Mouse (Mus musculus) forebrain, embryonic 12.5 days (tissue): ENCODE results near the gene Egfl8. TPM values are rescaled to one million over a fixed set of nuclear protein-coding genes. Genes with fewer than 3 reads are reported as not detected.

Experiments used
- ATAC-seq: fragments of 200-750 bp; cut with Nextera tagmentation; 2 replicates; pipeline ENCODE4 v1.8.0; 2017; ENCODE audit warnings: moderate TSS enrichment; ENCODE audit not compliant: low FRiP score
- H3K27ac ChIP-seq: fragments of 300-500 bp; sonication (generic); 2 replicates; pipeline ENCODE4 v1.5.1; 2016; ENCODE audit warnings: mild to moderate bottlenecking
- H3K27me3 ChIP-seq: fragments of 300-500 bp; sonication (generic); 2 replicates; pipeline ENCODE4 v1.6.1; 2016; ENCODE audit warnings: mild to moderate bottlenecking
- H3K36me3 ChIP-seq: fragments of 300-500 bp; sonication (generic); replicated peaks from 2 replicates; pipeline ENCODE4 v1.6.1; 2016; ENCODE audit warnings: mild to moderate bottlenecking
- H3K4me1 ChIP-seq: fragments of 300-500 bp; sonication (generic); 2 replicates; pipeline ENCODE4 v1.6.1; 2016
- H3K4me2 ChIP-seq: fragments of 300-500 bp; sonication (generic); 2 replicates; pipeline ENCODE4 v1.6.1; 2016; ENCODE audit warnings: mild to moderate bottlenecking, moderate library complexity
- H3K4me3 ChIP-seq: fragments of 300-500 bp; sonication (generic); replicated peaks from 2 replicates; pipeline ENCODE4 v1.5.1; 2016; ENCODE audit warnings: mild to moderate bottlenecking
- H3K9ac ChIP-seq: fragments of 300-500 bp; sonication (generic); 2 replicates; pipeline ENCODE4 v1.6.1; 2016; ENCODE audit warnings: mild to moderate bottlenecking
- H3K9me3 ChIP-seq: fragments of 300-500 bp; sonication (generic); 2 replicates; pipeline ENCODE4 v1.6.1; 2016
- WGBS: fragments of 180-500 bp; shearing (Covaris S2); methylation state at CpG from one replicate; pipeline ENCODE4 v1.1.7; 2016; 5-methylcytosine and 5-hydroxymethylcytosine counted together
- polyA plus RNA-seq: library from polyadenylated mRNA; unstranded; fragments of >200 nt; fragmentation: Nextera tagmentation; extraction: Ambion mirVana; gene quantifications from 2 replicates; pipeline ENCODE4 v1.2.1, GENCODE M21; 2016

The Egfl8 gene
- polyA plus RNA-seq, 1 experiment from 2014 or later, result 3.2 TPM

- no peak overlapping the region for H3K27ac ChIP-seq
- H3K27me3 ChIP-seq, result peaks cover 12% of the 10 kb centered on the region
- no peaks in the 10 kb centered on the region for H3K9me3 ChIP-seq
- 96% methylated on average over 3 of the region's 3 CpGs for WGBS
- no peak overlapping the region for H3K4me2 ChIP-seq
- H3K4me1 ChIP-seq, result peaks cover 37% of the 10 kb centered on the region
- no peak for ATAC-seq
- peaks cover 23% of the 10 kb centered on the region for H3K36me3 ChIP-seq
- no peak overlapping the region for H3K9ac ChIP-seq
- no peak overlapping the region for H3K4me3 ChIP-seq
These were observed 9.2 kb upstream of the Egfl8 start for GRCm38 (mm10) chr17:34624981-34625380.

DNA sequence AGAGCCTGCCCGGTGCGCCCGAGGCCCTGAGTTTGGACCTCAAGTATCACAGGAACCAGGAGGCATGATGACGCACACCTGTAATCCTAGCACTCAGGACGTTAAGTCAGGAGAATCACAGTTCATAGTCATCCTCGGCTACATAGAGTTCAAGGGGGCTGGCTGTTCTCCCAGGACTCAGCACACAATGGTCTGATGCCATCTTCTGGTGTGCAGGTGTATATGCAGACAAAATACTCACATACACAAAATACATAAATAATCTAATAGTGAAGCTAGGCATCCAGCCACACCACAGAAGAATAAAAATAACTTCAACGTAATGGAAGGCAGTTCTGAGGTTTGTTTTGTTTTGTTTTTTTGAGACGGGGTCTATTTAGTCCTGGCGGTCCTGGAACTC is 7.4 kb upstream of the Egfl8 start:
- H3K4me2 ChIP-seq, result no peak overlapping the region
- no peak overlapping the region for H3K27ac ChIP-seq
- no peaks in the 10 kb centered on the region for H3K9me3 ChIP-seq
- peaks cover 23% of the 10 kb centered on the region for H3K36me3 ChIP-seq
- no peaks in the 10 kb centered on the region for H3K27me3 ChIP-seq
- no peak for ATAC-seq
- 90% methylated on average over 9 of the region's 9 CpGs for whole genome bisulfite sequencing
- no peak overlapping the region for H3K4me3 ChIP-seq
- H3K4me1 ChIP-seq, result peaks cover 18% of the 10 kb centered on the region
- no peak overlapping the region for H3K9ac ChIP-seq

DNA sequence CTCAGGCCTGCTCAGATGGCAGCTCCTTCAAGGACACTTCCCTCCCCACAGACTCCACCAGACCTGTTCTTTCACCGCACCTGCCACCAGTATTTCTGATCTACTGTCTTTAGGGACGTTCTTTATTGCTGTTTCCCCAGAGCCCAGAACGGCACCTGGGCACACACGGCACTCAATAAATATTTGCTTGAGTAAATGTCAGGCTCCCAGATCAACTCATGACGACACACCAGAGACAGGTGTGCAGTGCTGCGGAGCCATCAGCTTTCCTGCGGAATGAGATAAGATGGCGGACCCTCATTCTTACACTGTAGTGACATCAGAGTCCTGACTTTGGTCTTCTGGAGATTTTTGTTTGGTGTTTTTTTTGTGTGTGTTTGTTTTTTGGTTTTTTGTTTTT is 5.2 kb upstream of the Egfl8 start:
- H3K4me2 ChIP-seq, result no peak overlapping the region
- H3K36me3 ChIP-seq, result peaks cover 39% of the 10 kb centered on the region
- no peak overlapping the region for H3K27ac ChIP-seq
- 89% methylated on average over 8 of the region's 8 CpGs for WGBS
- no peak overlapping the region for H3K9ac ChIP-seq
- H3K4me1 ChIP-seq, result peaks cover 4% of the 10 kb centered on the region
- H3K9me3 ChIP-seq, result no peaks in the 10 kb centered on the region
- no peak for ATAC-seq
- no peak overlapping the region for H3K4me3 ChIP-seq
- no peaks in the 10 kb centered on the region for H3K27me3 ChIP-seq

GRCm38 (mm10) chr17:34618999-34619398 is 3.2 kb upstream of the Egfl8 start:
- no peak overlapping the region for H3K9ac ChIP-seq
- H3K36me3 ChIP-seq, result peaks cover 58% of the 10 kb centered on the region
- no peak overlapping the region for H3K4me3 ChIP-seq
- H3K9me3 ChIP-seq, result no peaks in the 10 kb centered on the region
- H3K27me3 ChIP-seq, result no peaks in the 10 kb centered on the region
- H3K4me1 ChIP-seq, result no peaks in the 10 kb centered on the region
- no peak overlapping the region for H3K27ac ChIP-seq
- no peak overlapping the region for H3K4me2 ChIP-seq
- ATAC-seq, result peak; percentile 30; the same call in 1 of the 2 replicates
- 14% methylated on average over 6 of the region's 6 CpGs for WGBS

DNA sequence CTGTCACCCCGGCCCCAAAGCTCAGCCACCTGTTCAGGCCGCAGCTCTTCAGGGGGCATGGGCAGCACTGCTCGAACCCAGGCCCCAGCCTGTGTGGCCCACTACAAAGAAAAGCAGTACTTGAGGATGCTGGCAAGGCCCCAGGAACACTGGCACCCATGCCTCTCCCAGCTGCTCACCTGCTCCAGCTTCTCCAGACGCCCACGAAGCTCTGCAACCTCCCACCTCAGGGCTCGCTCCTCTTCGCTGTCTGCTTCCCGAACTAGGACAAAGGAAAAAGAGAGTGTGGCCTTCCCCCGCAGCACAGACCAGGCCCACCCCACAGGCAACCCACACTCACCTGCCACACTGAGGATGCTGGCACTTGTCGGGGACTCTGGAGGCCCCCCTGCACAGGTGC is 1.9 kb downstream of the Egfl8 start:
- no peaks in the 10 kb centered on the region; the same call in 1 of the 2 replicates for H3K4me1 ChIP-seq
- H3K4me3 ChIP-seq, result no peak overlapping the region
- peaks cover 72% of the 10 kb centered on the region for H3K36me3 ChIP-seq
- no peaks in the 10 kb centered on the region for H3K27me3 ChIP-seq
- no peak overlapping the region for H3K27ac ChIP-seq
- WGBS, result 94% methylated on average over 10 of the region's 10 CpGs
- ATAC-seq, result no peak
- no peak overlapping the region for H3K9ac ChIP-seq
- no peaks in the 10 kb centered on the region for H3K9me3 ChIP-seq
- H3K4me2 ChIP-seq, result no peak overlapping the region

- Histone ChIP-seq H3K4me1 (no peaks in the 10 kb centered on the region; the same call in 1 of the 2 replicates), H3K4me3 (no peak overlapping the region), H3K27me3 (no peaks in the 10 kb centered on the region), H3K27ac (no peak overlapping the region), H3K4me2 (no peak overlapping the region), H3K9me3 (no peaks in the 10 kb centered on the region), H3K36me3 (peaks cover 72% of the 10 kb centered on the region), H3K9ac (no peak overlapping the region)
- 89% methylated on average over 11 of the region's 11 CpGs for WGBS
- no peak for ATAC-seq
These were observed 2.6 kb downstream of the Egfl8 start for GRCm38 (mm10) chr17:34613054-34613645.

DNA sequence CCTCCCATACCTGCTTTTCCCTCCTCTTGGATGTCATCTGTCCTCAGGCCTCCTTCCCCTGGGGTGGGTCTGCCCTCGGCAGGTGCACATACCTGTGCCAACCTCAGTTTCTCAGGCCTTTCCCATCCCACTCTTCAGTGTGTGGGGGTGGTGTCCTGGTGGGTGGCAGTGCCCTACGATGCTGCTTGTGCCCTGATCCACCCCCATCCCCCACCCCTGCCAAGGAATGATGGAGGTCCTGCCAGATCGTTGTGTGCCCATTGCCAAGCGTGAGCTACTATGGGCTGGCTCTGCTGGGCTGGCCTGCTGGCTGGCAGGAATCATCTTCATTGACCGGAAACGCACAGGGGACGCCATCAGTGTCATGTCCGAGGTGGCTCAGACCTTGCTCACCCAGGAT is 4.7 kb downstream of the Egfl8 start:
- H3K36me3 ChIP-seq, result peaks cover 55% of the 10 kb centered on the region
- peaks cover 17% of the 10 kb centered on the region for H3K4me1 ChIP-seq
- no peaks in the 10 kb centered on the region for H3K9me3 ChIP-seq
- ATAC-seq, result no peak
- no peaks in the 10 kb centered on the region for H3K27me3 ChIP-seq
- WGBS, result 93% methylated on average over 8 of the region's 8 CpGs
- H3K9ac ChIP-seq, result no peak overlapping the region
- no peak overlapping the region for H3K4me3 ChIP-seq
- no peak overlapping the region for H3K4me2 ChIP-seq
- H3K27ac ChIP-seq, result no peak overlapping the region

- Histone ChIP-seq H3K9me3 (no peaks in the 10 kb centered on the region), H3K9ac (no peak overlapping the region), H3K4me2 (no peak overlapping the region), H3K27me3 (no peaks in the 10 kb centered on the region), H3K36me3 (peaks cover 28% of the 10 kb centered on the region), H3K4me1 (peaks cover 29% of the 10 kb centered on the region), H3K27ac (no peak overlapping the region), H3K4me3 (no peak overlapping the region)
- ATAC-seq, result no peak
- 85% methylated on average over 7 of the region's 7 CpGs for WGBS
These were observed 7.8 kb downstream of the Egfl8 start for GRCm38 (mm10) chr17:34607997-34608396.

GRCm38 (mm10) chr17:34606186-34607039 is 9.4 kb downstream of the Egfl8 start:
- no peak for ATAC-seq
- Histone ChIP-seq H3K27ac (peak overlapping the region; percentile 92), H3K4me2 (peak overlapping the region; percentile 96), H3K4me1 (peaks cover 42% of the 10 kb centered on the region), H3K27me3 (no peaks in the 10 kb centered on the region), H3K4me3 (peak overlapping the region; percentile 97), H3K9me3 (no peaks in the 10 kb centered on the region), H3K9ac (peak overlapping the region; percentile 99), H3K36me3 (peaks cover 20% of the 10 kb centered on the region)
- WGBS, result 18% methylated on average over 31 of the region's 32 CpGs

DNA sequence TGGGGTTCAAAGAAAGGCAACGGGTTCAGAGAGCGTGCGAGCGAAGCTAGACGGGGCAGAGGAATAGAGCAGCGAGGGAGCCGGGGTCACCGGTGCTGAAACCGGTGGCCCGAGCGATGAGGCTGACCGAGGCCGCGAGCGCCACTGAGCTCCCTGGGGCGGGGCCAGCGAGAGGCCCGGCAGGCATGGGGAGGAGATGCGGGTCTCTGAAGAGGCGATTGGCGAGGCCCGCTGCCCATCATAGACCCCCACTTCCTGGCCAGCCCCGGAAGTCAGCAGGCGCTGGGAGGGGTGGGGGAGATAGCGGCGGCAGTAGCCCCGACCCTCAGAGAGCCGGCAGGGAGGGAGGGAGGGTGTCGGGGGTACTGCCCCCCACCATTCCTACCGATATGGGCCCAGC is 10.2 kb downstream of the Egfl8 start:
- Histone ChIP-seq H3K9ac (peak overlapping the region; percentile 99), H3K27ac (peak overlapping the region; percentile 92), H3K9me3 (no peaks in the 10 kb centered on the region), H3K4me3 (peak overlapping the region; percentile 97), H3K4me1 (peaks cover 42% of the 10 kb centered on the region), H3K27me3 (no peaks in the 10 kb centered on the region), H3K4me2 (peak overlapping the region; percentile 96), H3K36me3 (peaks cover 18% of the 10 kb centered on the region)
- peak; percentile 67 for ATAC-seq
- WGBS, result under 1% methylated on average over 26 of the region's 30 CpGs

- Histone ChIP-seq H3K36me3 (peaks cover 22% of the 10 kb centered on the region), H3K27ac (peak overlapping the region; percentile 92), H3K9me3 (no peaks in the 10 kb centered on the region), H3K4me3 (peak overlapping the region; percentile 97), H3K9ac (peak overlapping the region; percentile 99), H3K27me3 (no peaks in the 10 kb centered on the region), H3K4me1 (peaks cover 42% of the 10 kb centered on the region), H3K4me2 (peak overlapping the region; percentile 96)
- ATAC-seq, result no peak
- WGBS, result 16% methylated on average over 24 of the region's 24 CpGs
These were observed 11.1 kb downstream of the Egfl8 start for GRCm38 (mm10) chr17:34604511-34605237.

DNA sequence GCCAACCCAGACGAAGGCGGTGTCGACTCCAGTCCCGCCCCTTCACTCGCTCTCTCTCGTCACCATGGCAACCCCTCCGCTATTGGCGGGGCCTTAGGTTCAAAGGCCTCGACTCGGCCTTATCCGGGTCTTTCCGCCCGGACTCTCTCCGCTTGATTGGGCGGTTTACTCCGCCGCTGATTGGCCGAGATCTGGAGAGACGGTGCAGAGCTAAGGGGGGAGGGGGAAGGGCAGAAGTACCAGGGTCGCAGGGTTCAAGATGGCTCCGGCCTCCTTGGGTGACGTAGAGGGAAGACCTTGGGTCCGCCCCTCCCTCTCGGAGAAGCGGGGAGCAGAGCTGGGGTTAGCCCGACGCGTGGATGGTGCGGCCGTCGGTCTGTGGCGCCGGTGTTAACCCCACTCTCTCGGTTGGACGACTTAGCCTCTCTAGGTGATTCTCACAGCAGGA is 11.7 kb downstream of the Egfl8 start, which contains the start of gene Agpat1:
Agpat1 (plus strand) TSS at position 202 of the 448 bp plus-strand sequence.
- H3K4me2 ChIP-seq, result peak within 1 kb of the TSS; percentile 96
- H3K4me1 ChIP-seq, result peaks cover 42% of the 10 kb centered on the region
- H3K4me3 ChIP-seq, result peak within 1 kb of the TSS; percentile 97
- H3K9me3 ChIP-seq, result no peaks in the 10 kb centered on the region
- WGBS, result 0% methylated on average over 35 of the region's 35 CpGs
- ATAC-seq, result peak; percentile 85
- peak within 1 kb of the TSS; percentile 99 for H3K9ac ChIP-seq
- H3K36me3 ChIP-seq, result peaks cover 22% of the 10 kb centered on the region
- H3K27me3 ChIP-seq, result no peaks in the 10 kb centered on the region
- H3K27ac ChIP-seq, result peak within 1 kb of the TSS; percentile 92
